Mouse (Mus musculus) bone marrow macrophage, adult 2 months (primary cell): ENCODE results near the gene Cyp2s1. TPM values are rescaled to one million over a fixed set of nuclear protein-coding genes. Genes with fewer than 3 reads are reported as not detected.

Experiments used
- H3K27ac ChIP-seq: 2 replicates; pipeline ENCODE4 v1.5.1; 2012; ENCODE audit warnings: low read depth, low read length; ENCODE audit not compliant: insufficient read depth
- H3K4me1 ChIP-seq: 2 replicates; pipeline ENCODE4 v1.6.1; 2012; ENCODE audit warnings: low read length; ENCODE audit not compliant: control insufficient read depth, insufficient read depth
- H3K4me3 ChIP-seq: 2 replicates; pipeline ENCODE4 v1.5.1; 2012; ENCODE audit warnings: mild to moderate bottlenecking, low read length, moderate library complexity; ENCODE audit not compliant: insufficient read depth
- CTCF ChIP-seq: IDR thresholded peaks from 2 replicates; pipeline ENCODE4 v1.5.1; 2012; ENCODE audit warnings: low read depth, mild to moderate bottlenecking, low read length, moderate library complexity
- POLR2A ChIP-seq: IDR thresholded peaks from 2 replicates; pipeline ENCODE4 v1.6.1; 2012; ENCODE audit warnings: mild to moderate bottlenecking, low read depth, low read length, borderline replicate concordance
- polyA plus RNA-seq: library from polyadenylated mRNA; stranded (reverse); fragments of >200 nt; gene quantifications from 2 replicates; pipeline ENCODE4 v1.2.4, GENCODE M21; 2012; ENCODE audit not compliant: missing spikeins, insufficient read depth, insufficient read length

Gene Cyp2s1
- polyA plus RNA-seq, 1 experiment, result 0.34 TPM

DNA sequence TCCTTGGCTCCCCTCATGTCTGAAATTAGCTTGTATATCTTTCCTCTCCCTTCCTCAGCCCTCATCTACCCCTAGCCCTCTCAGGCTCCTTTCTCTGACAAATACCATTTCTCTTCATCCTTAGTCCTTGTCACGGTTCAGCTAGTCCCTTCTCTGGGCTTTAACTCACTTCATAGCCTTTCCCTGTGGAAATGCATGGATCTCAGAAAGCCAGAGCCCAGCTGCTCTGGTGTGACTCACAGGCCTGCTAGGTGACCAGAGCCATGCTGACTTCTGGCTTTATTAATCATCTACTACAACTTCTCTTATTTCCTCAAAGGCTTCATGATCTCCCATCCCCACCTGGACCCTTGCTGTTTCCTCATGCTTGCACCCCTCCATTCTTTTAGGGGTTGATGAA, 4.5 kb downstream of the Cyp2s1 start:
- TF ChIP-seq POLR2A (no peak), CTCF (no peak)
- Histone ChIP-seq H3K4me1 (peaks cover 34% of the 10 kb centered on the region), H3K4me3 (no peak overlapping the region), H3K27ac (no peak overlapping the region)

DNA sequence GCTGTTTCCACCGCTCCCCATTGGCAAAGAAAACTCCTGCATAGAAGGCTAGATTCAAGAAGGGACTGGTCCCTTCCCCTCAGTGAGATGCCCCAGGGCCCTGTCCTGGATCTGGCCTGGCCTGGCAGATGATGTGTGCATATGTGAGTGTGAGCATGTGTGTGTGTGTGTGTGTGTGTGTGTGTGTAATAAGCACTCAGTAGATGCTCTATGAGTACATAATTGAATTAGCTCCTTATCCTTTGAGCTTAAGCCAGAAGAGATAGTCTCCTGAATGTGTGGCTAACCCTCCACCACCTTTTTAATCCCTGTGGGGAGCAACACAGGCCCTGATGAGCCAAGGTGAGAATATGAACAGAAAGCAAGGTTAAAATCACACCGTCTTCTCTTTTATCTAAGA, 5.0 kb downstream of the Cyp2s1 start:
- Histone ChIP-seq H3K4me1 (peaks cover 34% of the 10 kb centered on the region), H3K4me3 (no peak overlapping the region), H3K27ac (no peak overlapping the region)
- no peak for TF ChIP-seq POLR2A
- no peak for TF ChIP-seq CTCF

DNA sequence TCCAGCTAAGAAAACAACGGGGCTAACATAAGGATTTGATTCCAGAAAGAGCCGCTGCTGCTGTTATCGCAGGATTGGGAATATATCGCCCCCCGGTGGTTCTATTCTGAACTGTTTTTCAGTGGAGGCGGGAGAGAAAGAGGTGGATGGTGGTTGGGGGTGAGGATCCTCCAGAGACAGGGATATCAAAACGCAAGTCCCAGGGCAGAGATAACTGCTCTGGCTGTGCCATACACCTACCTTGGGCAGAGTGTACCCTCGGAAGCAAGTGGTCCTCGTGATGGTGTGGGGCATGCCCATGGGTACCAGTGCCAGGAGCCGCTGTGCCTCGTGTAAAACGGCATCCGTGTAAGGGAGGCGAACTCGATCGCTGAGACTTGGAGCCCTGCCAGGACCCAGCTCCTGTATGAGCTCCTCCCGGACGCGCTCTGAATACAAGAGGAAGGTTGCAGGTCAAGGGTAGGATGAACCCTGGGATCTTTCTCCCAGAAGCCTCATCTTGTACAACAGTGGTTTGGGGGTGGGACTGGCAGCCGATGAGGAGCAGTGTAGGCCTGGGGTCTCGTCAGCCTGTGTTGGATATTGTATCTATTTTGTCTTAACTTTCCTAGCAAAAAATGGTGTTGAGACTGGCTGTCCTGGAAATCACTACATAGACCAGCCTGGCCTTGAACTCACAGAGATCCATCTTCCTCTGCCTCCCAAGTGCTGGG, 10.9 kb downstream of the Cyp2s1 start:
- TF ChIP-seq CTCF (peak; percentile 63), POLR2A (no peak)
- Histone ChIP-seq H3K27ac (no peak overlapping the region), H3K4me1 (no peaks in the 10 kb centered on the region), H3K4me3 (no peak overlapping the region)

DNA sequence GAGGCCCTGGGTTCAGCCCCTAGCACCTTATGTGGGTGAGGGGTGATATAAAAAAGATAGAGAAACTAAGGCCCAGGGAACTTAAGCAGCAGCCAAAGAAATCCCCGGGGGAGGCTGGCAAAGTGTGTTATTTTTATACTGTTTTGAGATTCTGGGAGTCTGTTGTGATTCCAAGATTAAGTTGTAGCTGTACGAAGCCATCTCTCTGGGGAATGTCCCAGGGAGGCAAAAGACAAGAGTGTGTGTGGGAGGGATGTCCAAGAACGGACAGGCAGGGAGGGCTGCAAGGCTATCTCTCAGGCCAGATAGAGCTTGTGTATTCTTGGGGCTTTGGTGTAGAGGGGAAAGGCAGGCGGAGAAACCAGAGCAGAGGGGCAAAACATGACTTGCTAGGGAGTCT, 11.9 kb downstream of the Cyp2s1 start:
- no peaks in the 10 kb centered on the region for H3K4me1 ChIP-seq
- H3K4me3 ChIP-seq, result no peak overlapping the region
- TF ChIP-seq POLR2A (no peak), CTCF (no peak)
- H3K27ac ChIP-seq, result no peak overlapping the region

DNA sequence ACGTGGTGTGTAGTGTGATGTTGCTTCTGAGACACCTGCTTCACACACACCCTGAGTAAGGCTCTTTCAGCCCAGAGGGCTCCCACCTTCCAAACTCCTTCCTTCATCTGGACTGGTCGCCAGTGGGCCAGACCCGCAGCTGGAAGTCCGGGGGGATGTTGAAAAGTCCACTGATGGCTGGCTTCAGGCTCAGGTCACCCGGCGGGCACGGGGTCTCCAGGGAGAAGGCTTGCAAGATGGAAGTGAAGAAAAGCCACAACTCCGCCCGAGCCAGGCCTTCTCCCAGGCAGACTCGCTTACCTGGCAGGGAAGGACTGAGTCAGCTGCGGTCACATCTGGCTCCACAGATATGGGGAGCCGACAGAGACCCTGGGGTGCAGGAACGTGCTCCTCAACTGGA, 13.3 kb downstream of the Cyp2s1 start:
- TF ChIP-seq CTCF (no peak), POLR2A (no peak)
- Histone ChIP-seq H3K4me1 (no peaks in the 10 kb centered on the region), H3K4me3 (no peak overlapping the region), H3K27ac (no peak overlapping the region)

DNA sequence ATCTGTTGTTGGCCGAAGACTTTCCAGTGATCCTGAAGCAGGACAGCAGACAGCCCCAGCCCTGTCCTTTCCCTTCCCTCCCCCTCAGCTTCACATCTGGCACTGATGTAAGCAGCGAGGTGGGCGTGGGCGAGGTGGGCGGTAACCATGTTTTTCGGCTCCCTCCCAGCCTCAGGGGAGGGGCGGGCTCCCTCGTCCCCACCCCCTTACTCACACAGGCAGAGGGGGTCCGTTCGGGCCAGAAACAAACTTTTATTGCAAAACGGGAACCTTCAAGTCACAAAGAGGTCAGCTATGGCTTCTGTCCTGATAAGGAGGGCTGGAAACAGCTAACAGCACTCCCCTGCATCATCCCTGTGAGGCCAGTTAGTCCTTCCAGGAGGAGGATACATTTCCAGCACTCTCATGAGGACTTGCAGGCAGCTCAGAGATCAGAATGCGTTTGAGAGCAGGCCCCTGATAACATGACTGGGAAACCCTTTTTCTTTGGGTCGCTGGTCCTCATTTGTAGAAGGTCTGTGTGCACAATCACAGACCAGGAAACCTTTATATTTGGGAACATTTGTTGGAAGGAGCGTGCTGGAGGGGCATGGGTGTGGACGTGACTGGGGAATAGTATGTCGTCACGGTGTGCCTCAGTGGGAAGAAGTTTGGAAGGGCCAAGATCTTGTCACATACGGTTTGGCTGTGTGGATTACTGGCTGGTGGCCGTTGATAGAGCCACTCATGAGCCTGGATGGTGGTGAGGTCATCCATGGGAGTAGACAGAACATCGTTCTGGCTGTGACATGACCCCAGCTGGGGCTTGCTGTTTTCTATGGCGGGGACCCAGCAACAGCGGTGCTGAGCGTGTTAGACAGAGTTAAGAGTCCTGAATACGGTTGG, 14.2 kb downstream of the Cyp2s1 start:
- H3K4me3 ChIP-seq, result no peak overlapping the region
- TF ChIP-seq CTCF, result no peak
- no peak for TF ChIP-seq POLR2A
- H3K27ac ChIP-seq, result no peak overlapping the region
- no peaks in the 10 kb centered on the region for H3K4me1 ChIP-seq

DNA sequence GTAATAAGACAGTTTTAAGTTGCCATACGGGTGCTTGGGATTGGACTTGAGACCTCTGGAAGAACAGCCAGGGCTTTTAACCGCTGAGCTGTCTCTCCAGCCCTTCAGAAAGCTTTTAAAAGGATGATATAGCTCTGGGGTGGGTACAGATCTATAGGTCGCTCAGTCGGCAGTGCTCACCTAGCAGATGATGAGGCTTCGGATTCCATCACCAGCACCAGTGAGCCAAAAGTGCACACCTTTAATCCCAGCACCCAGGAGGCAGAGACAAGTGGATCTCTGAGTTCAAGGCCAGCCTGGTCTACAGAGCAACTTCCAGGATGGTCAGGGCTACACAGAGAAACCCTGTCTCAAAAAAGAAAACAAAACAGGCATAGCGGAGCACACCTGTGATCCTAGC, 15.7 kb downstream of the Cyp2s1 start:
- Histone ChIP-seq H3K4me3 (no peak overlapping the region), H3K4me1 (no peaks in the 10 kb centered on the region), H3K27ac (no peak overlapping the region)
- TF ChIP-seq POLR2A (no peak), CTCF (no peak)

DNA sequence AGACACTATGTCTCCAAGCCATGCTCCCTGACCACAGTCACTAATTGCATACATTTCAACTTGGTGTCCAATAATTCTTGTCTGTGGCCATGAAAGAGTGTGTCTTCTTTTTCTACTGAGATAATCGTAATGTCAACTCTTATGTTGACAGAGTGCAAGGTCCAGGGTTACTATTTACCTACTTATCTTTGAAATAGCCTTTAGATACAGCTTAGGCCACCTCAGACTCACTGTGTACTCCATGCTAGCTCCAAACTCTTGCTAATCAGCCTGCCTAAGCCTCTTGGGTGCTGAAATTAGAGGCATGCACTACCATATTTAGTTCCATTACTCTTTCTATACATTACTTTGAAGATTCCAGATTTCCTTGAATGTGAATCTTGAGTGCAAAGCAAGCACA, 17.3 kb downstream of the Cyp2s1 start:
- Histone ChIP-seq H3K4me1 (no peaks in the 10 kb centered on the region), H3K4me3 (no peak overlapping the region), H3K27ac (no peak overlapping the region)
- TF ChIP-seq POLR2A, result no peak
- no peak for TF ChIP-seq CTCF

DNA sequence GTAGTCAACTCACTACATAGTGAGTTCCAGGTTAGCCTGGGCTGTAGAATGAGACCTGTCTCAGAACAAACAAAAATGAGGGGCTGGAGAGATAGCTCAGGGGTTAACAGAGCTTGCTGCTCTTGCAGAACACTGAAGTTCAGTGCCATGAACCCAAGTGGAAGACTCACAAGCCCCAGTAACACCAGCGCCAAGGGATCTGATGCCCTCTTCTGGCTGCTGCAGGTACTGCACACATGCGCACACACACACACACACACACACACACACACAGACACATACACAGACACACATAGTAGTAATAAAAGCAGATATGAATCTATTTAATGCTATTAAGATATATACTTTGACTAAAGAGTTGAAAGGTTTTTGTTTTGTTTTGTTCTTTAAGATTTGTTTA, 18.2 kb downstream of the Cyp2s1 start:
- TF ChIP-seq POLR2A, result no peak
- no peak; the same call in 1 of the 2 replicates for TF ChIP-seq CTCF
- Histone ChIP-seq H3K27ac (no peak overlapping the region), H3K4me1 (no peaks in the 10 kb centered on the region), H3K4me3 (no peak overlapping the region)

DNA sequence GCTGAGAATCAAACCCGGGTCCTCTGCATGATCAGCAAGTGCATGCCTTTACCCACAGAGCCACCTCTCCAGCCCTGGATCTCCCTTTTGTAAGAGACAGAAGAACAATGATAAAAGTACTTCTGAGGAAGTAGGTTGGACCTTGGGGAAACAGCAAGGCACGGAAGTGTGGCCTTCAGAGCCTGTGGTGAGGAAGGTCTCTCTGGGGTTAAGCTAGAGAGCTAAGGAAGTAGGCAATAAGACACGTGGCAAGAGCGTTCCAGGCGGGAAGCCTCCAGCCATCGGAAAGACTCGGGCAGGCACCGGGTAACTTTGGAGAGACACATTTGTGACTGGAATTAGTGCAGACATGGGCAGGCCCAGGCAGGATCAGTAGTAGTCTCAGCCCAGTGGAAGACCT, 21.9 kb downstream of the Cyp2s1 start:
- no peak overlapping the region for H3K4me3 ChIP-seq
- H3K4me1 ChIP-seq, result peaks cover 10% of the 10 kb centered on the region
- no peak overlapping the region for H3K27ac ChIP-seq
- TF ChIP-seq CTCF (no peak), POLR2A (no peak)
